Mouse (Mus musculus) right cerebral cortex, adult 2 months (tissue): ENCODE measurements around the gene Sox13.
"Not testable (repeated sequence)": the region's sequence is repeated elsewhere in the genome, so short reads cannot be mapped to it uniquely, and the experiment has no call there.

Experiments used
- DNase-seq, 2 experiments: peaks; one replicate each; pipeline ENCODE4 v3.0.0; 2021 to 2022; ENCODE audit warnings: low spot score in 2 of 2

Sox13 gene

DNA sequence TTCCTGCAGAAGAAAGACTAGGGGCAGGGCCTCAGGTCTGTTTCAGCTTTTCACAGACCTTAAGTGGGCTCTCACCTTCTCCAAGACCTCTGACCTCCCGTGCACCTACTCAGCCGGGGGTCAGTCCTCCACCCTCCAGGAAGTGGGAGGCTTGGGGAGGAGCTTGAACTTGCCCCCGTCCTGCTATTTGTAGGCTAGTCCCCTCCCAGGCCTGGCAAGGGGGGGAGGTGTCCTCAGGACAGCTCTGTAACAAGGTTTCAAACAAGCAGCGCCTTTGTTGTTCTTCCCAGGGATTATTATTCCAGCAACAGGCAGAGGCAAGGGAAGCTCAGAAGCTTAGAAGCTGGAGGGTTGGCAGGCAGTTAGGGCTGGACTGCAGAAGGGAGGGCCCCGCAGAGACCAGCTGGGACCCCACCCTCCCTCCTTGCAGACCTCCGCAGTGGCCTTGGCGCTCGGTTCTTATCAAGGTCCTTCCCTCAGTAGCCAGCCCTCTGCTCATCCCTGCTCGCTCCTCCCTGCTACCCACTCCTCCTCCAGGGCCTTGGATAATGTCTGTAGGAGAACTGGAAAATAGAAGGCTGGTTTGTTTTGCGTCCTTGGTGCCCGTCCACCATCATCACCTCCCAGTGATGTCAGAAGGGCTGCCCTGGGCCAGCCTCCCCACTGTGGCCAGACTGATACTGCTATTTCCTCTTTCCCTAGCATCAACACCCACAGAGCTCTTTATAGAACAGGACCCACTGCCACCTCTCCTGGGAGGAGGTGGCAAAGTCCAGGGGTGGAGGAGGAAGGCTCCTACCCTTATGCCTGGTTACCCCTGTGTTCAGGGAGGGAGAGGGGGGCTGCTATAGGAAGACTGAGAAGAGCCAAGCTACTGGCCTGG, 56.3 kb downstream of the Sox13 start:
- DNase-seq: no peak

DNA sequence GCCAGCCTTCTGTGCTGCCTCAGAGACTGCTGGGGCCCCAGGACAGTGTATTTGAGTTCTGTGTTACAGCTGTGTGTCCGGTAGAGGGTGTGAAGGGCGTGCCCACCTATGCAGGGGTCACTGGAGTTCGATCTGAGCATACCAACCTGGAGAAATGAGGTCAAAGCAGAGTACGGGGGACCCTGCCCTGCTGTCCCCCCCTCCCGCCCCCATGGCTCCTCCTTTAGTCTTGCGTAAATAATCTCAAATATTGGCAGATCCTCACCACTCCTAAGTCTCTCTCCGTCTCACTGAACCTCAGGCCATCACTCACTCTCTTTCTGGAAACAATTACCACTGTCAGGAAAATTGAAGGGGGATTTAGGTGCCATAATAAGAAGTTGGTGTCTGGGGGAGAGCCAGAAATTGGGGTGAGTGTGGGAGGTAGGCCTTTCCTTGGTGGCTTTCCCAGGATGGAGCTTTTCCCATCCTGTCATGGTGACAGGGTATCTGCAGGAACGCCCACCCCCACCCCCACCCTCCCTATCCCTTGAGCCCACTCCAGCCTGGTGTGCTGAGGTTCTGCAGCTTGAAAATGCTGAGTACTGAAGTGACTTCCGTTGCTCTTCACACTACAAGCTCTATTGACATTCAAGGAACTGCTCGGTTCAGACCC, 57.1 kb downstream of the Sox13 start:
- DNase-seq: peak; percentile 29 to 44

DNA sequence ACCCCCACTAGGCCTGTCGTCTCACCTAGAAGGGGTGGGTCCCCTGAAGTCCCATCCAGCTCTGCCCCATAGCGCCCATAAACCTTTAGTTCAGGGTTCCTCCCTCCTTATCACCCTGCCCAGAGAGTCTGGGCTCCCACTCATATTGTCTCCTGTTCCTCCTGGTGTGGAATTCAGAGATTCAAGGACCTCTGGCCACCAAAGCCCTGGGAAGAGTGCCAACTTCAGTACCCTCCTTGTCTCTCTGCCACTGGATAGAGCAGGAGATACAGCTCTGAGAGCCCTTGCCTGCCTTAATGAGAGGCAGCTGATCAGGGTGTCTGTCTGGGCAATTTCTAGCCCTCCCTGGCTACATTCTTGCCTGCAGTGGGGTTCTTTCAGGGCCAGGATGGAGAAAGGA, 59.3 kb downstream of the Sox13 start:
- no peak for DNase-seq

DNA sequence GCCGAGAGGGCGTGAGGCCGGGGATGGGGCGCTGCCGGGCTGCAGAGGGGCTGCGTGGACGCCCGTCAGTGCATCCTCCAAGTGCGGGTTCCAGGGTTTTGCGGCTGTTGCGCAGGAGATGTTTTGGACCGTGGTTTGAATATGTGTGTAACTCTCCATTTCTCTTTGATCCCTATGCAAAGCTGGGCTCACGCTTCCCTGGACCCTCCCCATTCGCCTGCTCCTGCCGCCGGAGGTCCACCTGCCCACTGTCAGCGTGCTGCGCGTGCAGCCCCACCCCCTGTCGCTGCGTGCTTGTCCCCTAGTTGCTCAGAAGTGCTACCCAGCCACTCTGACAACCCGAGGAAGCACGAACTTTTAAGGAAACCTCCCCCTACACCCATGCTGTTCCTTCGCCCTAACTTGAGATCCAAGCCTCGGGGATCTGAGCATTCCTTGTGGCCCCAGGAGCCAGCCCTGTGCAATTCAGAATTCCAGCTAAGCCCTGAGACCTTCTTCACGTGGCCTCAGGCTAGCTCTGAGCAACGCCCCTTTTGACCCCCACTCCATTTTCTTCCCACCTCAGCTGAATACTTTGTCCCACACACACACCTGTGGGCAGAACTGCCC, 60.1 kb downstream of the Sox13 start:
- DNase-seq: peak in 1 of 2 experiments; percentile 17

DNA sequence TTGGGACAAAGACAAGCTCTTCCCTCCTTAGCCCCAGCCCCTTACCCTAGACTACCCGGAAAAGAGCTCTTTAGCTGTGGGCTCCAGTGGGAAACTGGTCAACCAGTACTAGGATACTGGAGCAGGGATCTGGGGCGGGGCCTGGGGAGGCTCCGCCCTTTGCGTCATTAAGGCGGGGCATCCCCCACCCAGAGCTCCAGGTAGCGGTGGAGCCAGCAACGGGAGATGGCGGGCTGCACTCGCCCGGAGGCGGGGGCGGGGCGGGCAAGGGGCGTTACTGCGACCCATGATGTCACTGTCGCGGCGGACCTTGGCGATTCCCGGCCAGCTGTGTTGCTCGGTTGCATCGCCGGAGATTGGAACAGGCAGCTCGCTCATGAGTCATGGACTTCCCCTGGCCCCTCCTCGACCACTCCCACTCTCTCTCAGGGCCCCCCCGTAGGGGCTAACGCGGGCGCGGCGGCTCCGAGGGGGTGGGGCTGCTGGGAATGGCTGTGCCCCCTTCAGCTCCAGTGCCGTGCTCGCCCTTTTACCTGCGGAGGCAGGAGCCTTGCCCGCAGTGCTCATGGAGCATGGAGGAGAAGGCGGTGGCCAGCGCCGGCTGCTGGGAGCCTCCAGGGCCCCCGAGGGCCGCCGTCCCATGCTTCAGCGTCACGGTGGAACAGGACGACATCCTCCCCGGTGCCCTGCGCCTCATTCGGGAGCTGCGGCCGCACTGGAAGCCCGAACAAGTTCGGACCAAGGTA, 60.7 kb downstream of the Sox13 start, which contains the start of gene Etnk2:
TSS of gene Etnk2 (plus strand) at position 297 of the 746 bp plus-strand sequence.
- DNase-seq: peak; percentile 65 to 77

DNA sequence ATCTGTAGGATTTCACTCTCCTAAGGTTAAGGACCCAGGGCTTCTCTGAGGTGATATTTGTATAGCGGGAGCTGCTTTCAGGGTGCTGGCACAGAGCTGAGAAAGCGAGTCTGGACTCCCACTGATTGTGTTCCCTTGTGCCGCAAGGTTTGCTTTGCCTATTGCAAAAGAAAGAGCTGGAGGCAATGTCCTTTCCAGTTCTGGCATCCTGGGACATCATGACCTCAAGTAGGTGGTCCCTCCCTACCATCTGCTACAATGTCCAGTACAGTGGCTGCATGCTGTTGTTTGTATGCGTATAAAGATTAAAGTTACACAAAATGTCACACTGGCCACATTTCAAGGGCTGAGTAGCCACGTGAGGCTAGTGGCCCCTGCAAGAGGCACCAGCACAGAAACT, 62.1 kb downstream of the Sox13 start:
- DNase-seq: no peak

DNA sequence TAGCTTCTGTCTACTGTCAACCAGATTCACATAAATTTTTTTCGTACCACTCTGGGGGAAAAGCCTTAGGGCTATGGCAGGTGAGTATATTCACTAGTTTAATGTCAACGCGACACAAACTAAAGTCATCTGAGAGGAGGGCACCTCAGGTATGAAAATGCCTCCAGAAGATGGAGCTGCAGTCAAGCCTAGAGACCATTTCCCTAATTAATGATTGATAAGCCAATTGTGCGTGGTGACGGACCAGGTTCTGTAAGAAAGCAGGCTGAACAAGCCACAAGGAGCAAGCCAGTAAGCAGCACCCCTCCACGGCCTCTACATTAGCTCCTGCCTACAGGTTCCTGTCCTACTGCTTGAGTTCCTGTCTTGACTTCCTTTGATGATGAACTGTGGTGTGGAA, 63.2 kb downstream of the Sox13 start:
- no peak for DNase-seq

DNA sequence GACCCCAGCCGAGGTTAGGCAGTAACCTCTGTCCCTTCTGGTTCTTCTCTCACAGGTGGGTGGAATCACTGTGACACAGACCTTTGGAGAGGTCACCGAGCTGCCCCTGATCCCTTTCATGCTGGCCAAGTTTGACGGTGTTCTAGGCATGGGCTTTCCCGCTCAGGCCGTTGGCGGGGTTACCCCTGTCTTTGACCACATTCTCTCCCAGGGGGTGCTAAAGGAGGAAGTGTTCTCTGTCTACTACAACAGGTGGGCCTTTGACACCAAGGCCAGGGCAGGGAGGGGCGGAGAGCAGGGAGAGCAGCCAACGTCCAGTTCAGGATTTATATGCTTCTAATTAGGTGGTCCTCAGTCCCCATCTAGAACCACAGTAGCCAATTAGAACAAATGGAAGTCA, 67.8 kb downstream of the Sox13 start:
- no peak for DNase-seq

DNA sequence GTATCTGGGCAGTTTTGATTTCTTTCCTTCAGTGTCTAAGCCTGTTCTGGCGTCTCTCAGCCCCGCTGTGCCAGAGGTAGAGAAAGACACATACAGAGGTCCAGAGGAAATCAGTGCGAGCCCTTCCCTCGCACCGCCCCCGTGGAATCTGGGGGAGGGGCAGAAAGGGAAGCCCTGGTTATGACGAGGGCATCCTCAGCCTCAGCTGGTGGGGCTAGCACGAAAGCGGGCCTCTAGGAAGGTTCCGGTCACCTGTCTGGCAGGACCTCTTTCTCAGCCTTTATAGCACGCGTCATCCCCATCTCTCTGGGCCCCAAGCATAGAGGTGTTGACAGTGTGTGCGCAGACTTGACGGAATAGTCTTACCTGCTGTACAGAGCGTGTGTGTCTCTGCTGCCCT, 68.3 kb downstream of the Sox13 start:
- DNase-seq: no peak

DNA sequence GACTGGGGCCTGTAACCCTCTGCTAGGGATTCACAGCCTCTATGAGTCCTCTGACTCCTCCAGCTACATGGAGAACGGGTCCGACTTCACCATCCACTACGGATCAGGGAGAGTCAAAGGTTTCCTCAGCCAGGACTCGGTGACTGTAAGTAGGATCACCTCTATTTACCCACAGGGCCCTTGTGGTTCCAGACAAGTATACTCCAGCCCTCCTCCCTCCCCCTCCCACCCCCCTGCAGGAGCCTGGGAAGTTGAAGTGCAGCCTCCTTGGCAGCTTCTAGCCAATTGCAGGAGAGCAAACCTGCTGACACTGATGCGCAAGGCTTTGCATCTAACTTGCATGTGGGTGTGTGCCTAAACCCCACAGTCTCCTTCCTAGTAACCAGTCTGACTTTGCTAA, 68.7 kb downstream of the Sox13 start:
- no peak for DNase-seq

DNA sequence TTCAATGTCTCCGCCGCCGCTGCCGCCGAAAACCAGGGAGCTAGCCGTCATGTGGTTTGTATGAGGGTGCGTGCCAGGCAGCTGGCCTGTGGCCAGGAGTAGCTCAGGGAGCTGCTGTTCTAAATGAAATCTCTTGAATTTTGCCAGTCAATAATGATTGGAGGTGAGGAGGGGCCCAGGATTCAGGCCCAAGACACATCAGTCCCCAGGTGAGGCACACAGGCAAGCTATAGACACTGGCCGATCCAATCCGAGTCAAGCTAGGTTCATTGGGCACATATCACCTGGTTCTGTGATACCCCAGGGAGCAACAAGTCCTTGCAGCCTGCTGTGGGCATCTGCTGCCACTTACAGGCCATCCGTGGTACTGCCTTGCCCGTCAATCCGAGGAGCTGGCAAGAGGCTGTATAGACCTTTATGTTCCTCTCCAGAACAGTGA, 70.8 kb downstream of the Sox13 start:
- DNase-seq: peak; percentile 90

DNA sequence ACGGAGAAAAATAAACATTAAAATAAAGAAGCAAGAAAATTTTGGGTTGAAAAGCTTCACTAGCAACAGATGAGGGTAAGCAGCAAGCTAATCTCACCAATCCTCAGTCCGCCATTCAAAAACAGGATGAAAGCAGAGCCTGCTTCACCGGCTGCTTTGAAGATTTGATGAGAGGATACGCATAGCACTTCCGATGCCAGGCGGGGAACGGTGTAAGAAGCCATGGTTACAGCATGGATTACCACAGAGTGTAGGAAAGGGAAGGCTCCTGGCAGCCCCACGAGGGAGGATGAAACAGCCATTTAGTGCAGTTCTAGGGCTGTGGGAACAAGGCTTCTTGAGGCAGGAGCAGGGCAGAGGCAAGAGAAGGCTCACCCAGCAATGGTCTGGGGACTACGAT, 72.4 kb downstream of the Sox13 start:
- no peak for DNase-seq

DNA sequence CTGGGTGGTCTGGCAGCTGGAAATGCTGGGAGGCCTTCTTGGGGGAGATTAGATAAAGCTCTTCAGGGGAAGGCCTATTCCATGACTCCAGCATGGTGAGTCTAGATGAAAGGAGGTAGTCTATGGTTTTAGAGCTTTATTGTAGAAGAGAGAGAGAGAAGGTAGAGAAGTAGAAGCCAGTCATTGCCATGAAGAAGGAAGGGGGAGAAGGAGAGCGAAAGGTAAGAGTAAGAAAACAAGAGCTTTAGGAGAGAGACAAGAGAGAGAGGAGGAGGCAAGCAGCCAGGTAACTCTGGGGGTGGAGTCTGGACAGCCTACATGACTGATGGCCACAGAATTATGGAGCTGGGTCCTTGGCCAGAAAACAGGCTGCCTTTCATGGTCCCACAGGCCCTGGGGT, 74.0 kb downstream of the Sox13 start, which contains the start of gene Ren1:
TSS of gene Ren1 (plus strand) at position 301 of the 400 bp plus-strand sequence.
- no peak for DNase-seq

DNA sequence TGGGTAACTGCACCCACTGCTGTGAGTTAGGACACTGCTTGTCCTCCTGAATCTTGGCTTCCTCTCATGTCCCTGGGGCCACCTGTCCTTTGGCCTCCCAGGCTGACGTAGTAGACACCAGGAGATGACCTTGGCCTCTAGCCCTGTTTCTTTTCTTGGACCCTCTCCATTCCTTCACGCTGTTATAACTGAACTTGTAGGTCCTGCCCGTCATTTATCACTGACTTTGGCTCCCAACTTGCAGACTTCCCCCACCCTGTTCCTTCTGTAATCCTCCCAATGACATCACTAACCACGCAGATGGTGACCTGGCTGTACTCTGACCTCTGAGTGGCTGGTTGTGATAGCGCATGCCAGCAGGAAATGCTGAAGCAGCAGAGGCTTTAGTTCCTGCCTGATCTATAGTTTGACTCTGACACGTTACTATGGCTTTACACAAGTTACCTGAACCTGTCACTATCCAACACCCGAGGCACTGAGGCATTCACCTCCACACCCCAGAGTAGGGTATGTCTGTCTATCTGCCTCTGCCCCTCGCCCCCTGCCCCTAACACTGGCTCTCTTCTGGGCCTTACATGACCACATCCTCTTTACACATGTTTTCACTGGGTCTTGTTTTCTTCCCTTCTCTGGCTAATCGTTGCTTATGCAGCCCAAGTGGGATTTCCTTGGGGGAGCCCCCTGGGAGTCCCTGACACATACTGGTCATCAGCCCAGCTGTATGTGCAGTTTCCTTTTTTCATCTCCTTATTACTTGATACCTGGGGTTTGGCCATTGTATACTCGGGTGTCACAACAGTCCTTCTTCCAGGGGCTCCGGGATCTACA, 76.3 kb downstream of the Sox13 start:
- no peak for DNase-seq

DNA sequence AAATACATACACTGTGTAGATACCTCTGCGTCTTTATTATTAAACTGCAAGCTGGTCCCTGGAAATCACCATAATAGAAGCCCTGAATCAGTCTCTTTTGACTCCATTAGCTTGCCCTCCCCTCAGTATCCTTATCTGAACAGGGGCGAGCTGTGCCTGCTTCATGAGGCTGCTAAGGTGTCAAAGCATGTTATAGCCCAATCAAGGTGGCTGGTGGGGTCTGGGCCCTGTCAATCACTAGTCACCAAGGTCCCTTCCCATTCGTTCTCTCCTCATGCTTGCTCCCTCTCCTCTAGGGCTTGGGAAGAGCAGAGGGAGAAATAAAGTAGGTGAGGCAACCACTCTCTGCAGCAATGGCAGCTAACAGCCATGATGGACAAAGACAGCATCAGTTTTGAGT, 77.0 kb downstream of the Sox13 start:
- DNase-seq: no peak

DNA sequence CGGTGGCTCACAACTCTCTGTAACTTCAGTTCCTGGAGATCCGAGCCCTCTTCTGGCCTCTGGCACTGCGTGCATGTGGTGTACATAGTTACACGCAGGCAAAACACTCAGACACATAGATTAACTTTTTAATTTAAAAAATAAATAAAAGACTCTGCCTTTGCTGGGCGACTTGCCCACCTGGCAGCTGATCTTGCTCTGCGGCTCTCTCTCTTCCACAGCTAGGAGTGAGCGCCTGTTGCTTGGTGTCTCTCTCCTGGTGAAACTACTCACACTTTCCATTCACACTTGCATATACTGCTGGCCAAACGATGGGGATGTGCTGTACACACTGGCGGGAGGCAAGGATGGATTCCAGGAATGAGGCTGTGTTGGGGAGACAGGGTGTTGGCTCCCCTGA, 77.6 kb downstream of the Sox13 start:
- DNase-seq: no peak

DNA sequence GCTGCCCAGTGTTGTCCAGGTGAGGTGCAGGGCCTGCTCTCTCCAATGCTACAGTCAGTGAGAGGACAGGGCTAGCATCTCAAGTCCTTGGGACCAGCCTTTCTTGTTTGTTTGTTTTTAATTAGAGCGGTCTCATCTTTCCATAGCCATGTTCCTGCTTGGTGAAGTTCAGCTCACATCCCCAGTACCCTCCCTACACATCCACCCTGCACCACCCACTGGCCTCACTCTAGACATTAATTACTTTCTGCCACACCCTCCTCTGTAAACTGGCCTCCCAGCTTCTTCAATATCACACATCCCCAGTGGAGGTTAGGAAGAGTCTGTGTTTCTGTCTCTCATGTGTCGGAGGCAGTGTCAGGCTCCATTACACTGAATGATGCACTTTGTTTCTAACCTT, 79.8 kb downstream of the Sox13 start:
- DNase-seq: no peak

DNA sequence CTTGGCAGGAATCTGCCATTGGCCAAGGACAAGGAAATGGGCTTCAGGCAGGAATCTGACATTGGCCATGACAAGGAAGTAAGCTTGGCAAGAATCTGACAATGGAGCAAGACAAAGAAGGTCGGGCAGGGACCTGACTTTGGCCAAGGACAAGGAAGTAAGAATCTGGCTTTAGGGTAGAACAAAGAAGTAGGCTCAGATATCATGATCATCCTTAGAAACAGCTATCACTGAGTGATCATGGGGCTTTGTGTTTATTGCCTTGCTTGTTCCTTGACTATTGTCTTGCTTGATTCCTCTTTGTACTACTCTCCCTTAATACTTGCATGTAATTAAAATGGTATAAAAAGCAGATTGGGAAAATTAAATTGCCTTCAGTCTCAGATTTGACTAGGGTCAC, 83.8 kb downstream of the Sox13 start:
- DNase-seq: not testable (repeated sequence)

DNA sequence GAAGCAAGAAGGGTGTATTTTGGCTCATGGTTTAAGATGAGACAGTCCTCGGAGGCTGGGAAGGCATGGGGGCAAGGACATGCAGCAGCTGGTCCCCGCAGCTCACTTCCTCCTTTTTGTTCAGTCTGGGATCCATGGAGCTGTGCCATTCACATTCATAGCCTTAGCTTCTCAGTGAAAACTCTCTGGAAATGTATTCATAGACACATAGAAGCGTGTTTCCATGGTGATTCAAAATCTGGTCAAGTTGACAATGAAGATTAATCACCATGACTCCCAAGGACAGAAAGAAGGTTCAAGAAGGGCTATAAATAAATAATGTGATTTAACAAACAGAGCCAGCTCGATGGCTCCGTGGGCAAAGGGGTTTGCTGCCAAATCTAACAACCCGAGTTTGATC, 90.2 kb downstream of the Sox13 start:
- no peak for DNase-seq

DNA sequence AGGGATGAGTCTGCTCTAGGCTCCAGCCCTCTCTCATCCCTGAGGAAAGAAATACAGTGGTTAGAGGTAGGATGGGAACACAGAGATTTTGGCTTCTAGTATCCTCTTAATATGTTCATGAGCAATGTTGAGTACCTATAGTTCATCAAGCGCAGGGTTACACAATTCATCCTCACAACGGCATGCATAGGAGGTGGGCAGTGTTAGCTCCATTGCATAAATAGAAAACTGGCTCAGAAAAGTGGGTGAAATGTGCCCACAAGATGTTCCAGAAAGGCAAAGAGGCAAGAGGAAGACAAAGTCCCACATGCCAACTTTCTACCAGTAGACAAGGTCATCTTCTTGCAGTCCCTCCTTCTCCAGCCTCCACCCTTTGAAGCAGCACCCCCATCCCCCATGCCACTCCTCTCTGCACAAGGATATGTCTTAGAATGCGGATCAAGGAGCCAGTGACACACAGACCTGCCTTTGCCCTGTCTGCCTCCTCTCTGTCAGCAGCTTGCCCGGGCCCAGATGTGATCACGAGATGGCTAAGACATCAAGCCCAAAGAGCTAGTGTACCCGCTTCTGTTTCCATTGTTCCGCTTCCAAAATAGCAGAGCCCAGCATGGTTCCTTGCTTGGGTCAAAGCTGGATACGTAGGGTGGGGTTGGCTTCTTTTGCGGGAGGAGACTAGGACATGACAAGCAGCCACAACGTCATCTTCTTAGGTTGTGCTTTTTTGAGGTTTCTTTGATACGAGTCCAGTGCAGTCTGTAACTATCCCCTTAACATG, 91.3 kb downstream of the Sox13 start:
- DNase-seq: no peak
